Mouse (Mus musculus): ENCODE data around the gene Usp11. TPM values are rescaled to one million over a fixed set of nuclear protein-coding genes. Genes with fewer than 3 reads are reported as not detected.

Usp11 gene
- 105 and 110 TPM in 2 replicates for polyA plus RNA-seq (2015; fragmentation: Nextera tagmentation; extraction: Ambion mirVana)

DNA sequence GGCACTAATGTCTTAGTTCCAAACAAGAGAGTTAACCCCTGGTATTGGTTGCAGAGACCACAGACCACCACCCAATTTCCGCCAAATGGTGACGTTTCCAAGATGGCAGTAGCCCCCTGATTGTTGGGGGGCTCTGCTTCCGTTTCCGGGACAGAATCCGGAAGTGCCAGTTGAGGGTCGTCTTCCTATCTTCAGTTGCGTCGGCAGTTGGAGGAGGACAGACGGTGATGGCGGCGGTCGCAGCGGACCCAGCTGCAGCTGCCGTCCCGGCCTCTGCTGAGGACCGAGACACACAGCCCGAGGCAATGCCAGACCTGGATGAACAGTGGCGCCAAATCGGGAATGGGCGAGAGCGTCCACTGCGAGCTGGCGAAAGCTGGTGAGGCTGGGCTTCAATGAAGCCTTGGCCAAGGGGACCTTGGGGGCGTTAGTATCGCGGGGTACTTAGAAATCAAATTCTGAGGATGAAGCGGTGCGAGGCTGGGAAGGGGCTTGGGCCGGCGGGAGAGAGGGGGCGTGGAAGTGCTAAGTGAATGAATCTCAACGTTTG, at the start of gene Usp11:
Gene Usp11 (plus strand): TSS at position 166 of the 550 bp plus-strand sequence.
- no peaks in the 10 kb centered on the region for H3K27me3 ChIP-seq (replicated peaks)
- no peaks in the 10 kb centered on the region for H3K4me1 ChIP-seq
- 26% methylated on average over 32 of the region's 32 CpGs for WGBS
- peak within 1 kb of the TSS; percentile 68 for H3K4me3 ChIP-seq
- no peaks in the 10 kb centered on the region for H3K36me3 ChIP-seq (replicated peaks)
- peak; percentile 91 for ATAC-seq (replicated peaks)
- peak within 1 kb of the TSS; percentile 88 for H3K27ac ChIP-seq
- H3K9me3 ChIP-seq = no peaks in the 10 kb centered on the region
- peak within 1 kb of the TSS; percentile 48 for H3K4me2 ChIP-seq
- peak within 1 kb of the TSS; percentile 67 for H3K9ac ChIP-seq

DNA sequence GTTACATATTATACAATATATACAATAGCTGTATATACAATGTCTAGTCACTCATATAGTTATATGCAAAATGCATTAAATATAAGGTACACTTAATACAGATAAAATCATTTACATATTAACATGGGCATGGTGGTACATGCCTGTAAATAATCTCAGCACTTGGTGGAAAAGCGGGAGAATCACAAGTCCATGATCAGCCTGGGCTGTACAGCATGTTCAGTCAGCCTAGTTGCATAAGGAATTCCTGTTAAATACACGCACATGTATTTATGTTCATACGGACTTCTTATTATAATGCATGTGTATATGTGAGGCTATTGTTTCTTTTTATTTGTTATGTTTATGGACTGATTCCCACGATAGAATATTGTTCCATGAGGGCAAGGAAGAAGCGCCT, 46.1 kb upstream of the Usp11 start:
- Histone ChIP-seq H3K27ac (no peak overlapping the region), H3K9ac (no peak overlapping the region; the same call in 1 of the 2 replicates), H3K4me1 (peaks cover 5% of the 10 kb centered on the region; the same call in 1 of the 2 replicates), H3K27me3 (replicated peaks) (no peaks in the 10 kb centered on the region), H3K36me3 (replicated peaks) (no peaks in the 10 kb centered on the region), H3K4me3 (peak overlapping the region; percentile 49), H3K4me2 (peak overlapping the region; percentile 65), H3K9me3 (no peaks in the 10 kb centered on the region)
- 34% methylated on average over 5 of the region's 5 CpGs for WGBS
- peak; percentile 13; the same call in 1 of the 2 replicates for ATAC-seq (replicated peaks)

- Histone ChIP-seq H3K4me1 (peaks cover 5% of the 10 kb centered on the region; the same call in 1 of the 2 replicates), H3K4me3 (peak within 1 kb of the TSS; percentile 49), H3K9me3 (no peaks in the 10 kb centered on the region), H3K27ac (peak within 1 kb of the TSS; percentile 53), H3K27me3 (replicated peaks) (no peaks in the 10 kb centered on the region), H3K4me2 (peak within 1 kb of the TSS; percentile 65), H3K36me3 (replicated peaks) (no peaks in the 10 kb centered on the region), H3K9ac (peak within 1 kb of the TSS; percentile 32)
- 21% methylated on average over 27 of the region's 27 CpGs for whole genome bisulfite sequencing
- ATAC-seq (replicated peaks) = peak; percentile 82
These were observed 45.6 kb upstream of the Usp11 start, which contains the start of gene Uba1 for GRCm38 (mm10) chrX:20658026-20658652. Gene Uba1, plus strand, starts transcription at chrX:20658326.

GRCm38 (mm10) chrX:20658891-20659406, 44.8 kb upstream of the Usp11 start:
- H3K4me1 ChIP-seq = peaks cover 5% of the 10 kb centered on the region; the same call in 1 of the 2 replicates
- WGBS = 17% methylated on average over 24 of the region's 24 CpGs
- no peaks in the 10 kb centered on the region for H3K9me3 ChIP-seq
- peak overlapping the region; percentile 65 for H3K4me2 ChIP-seq
- H3K36me3 ChIP-seq (replicated peaks) = no peaks in the 10 kb centered on the region
- H3K9ac ChIP-seq = 0 out of 2 replicates have a peak overlapping the region, but pooled peaks have one; percentile 9
- H3K27me3 ChIP-seq (replicated peaks) = no peaks in the 10 kb centered on the region
- no peak overlapping the region for H3K27ac ChIP-seq
- no peak for ATAC-seq (replicated peaks)
- H3K4me3 ChIP-seq = peak overlapping the region; percentile 49

DNA sequence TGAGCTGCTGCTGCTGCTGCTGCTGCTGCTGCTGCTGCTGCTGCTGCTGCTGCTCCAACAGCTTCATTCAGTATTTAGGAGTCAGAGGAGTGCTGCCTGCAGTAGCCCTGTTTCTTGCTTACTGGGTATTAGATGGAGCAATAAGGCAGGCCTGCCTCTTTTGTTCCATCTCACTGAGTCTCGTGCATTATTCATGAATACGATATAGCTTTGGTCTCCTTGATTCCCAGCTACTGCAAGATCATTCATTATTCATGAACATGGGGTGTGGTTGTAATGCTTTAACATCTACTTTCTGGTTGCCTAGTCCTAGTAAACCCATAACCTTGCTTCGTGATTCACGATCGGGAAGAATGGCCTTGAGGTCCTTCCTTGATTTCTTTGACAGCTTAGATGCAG, 41.4 kb upstream of the Usp11 start:
- Histone ChIP-seq H3K9ac (0 out of 2 replicates have a peak overlapping the region, but pooled peaks have one; percentile 17), H3K4me1 (peaks cover 36% of the 10 kb centered on the region), H3K36me3 (replicated peaks) (no peaks in the 10 kb centered on the region), H3K4me3 (peak overlapping the region; percentile 61), H3K9me3 (no peaks in the 10 kb centered on the region), H3K27ac (peak overlapping the region; percentile 91), H3K27me3 (replicated peaks) (no peaks in the 10 kb centered on the region), H3K4me2 (peak overlapping the region; percentile 34)
- 26% methylated on average over 5 of the region's 5 CpGs for WGBS
- ATAC-seq (replicated peaks) = peak; percentile 79

DNA sequence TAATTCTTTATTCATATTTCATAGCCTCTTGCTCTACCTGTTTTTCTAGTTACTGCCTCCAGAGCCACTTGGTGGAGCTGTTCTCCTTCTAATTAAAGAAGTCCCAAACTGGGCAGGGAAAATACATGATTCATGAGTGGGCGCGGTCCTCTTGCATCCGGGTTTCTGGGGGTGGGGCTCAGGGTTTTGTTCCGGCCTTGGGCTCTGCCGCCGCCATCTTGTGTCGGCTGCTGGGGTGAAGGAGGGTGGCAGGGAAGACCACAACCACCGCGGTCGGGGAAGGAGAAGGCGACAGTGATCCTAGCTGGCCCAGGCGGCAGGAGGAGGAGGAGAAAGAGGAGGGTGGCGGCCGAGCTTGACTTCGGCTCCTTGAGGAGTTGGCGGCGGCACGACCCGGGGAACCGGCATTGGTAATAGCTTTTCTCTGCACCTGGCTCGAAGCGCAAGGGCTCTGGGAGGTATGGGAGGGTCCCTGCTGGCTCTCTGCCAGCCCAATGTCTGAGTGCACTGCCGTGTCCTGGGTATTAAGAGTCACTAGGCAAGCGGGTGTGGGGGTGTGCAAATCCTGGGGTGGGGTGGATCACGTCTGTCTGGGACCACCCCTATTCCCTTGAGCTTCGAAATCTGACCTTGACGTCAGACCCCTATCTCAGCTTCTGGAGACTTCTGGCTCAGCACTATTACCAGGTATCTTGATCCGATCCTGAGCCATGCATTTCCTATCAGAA, 40.8 kb upstream of the Usp11 start:
- WGBS = 22% methylated on average over 27 of the region's 28 CpGs
- Histone ChIP-seq H3K27ac (peak overlapping the region; percentile 91), H3K27me3 (replicated peaks) (no peaks in the 10 kb centered on the region)

GRCm38 (mm10) chrX:20663444-20663790, 40.3 kb upstream of the Usp11 start:
- H3K27ac ChIP-seq = peak overlapping the region; percentile 91
- H3K4me2 ChIP-seq = peak overlapping the region; percentile 53
- H3K9me3 ChIP-seq = no peaks in the 10 kb centered on the region
- 21% methylated on average over 9 of the region's 9 CpGs for WGBS
- peak overlapping the region; percentile 61 for H3K4me3 ChIP-seq
- no peaks in the 10 kb centered on the region for H3K36me3 ChIP-seq (replicated peaks)
- no peaks in the 10 kb centered on the region for H3K27me3 ChIP-seq (replicated peaks)
- ATAC-seq (replicated peaks) = peak; percentile 11; the same call in 1 of the 2 replicates
- peaks cover 36% of the 10 kb centered on the region for H3K4me1 ChIP-seq
- H3K9ac ChIP-seq = peak overlapping the region; percentile 76

More for the DNA sequence above, 40.8 kb upstream of the Usp11 start:
- peak overlapping the region; percentile 53 for H3K4me2 ChIP-seq
- H3K9me3 ChIP-seq = no peaks in the 10 kb centered on the region
- peak overlapping the region; percentile 61 for H3K4me3 ChIP-seq
- peak; percentile 91 for ATAC-seq (replicated peaks)
- peak overlapping the region; percentile 76 for H3K9ac ChIP-seq
- peaks cover 36% of the 10 kb centered on the region for H3K4me1 ChIP-seq
- no peaks in the 10 kb centered on the region for H3K36me3 ChIP-seq (replicated peaks)

DNA sequence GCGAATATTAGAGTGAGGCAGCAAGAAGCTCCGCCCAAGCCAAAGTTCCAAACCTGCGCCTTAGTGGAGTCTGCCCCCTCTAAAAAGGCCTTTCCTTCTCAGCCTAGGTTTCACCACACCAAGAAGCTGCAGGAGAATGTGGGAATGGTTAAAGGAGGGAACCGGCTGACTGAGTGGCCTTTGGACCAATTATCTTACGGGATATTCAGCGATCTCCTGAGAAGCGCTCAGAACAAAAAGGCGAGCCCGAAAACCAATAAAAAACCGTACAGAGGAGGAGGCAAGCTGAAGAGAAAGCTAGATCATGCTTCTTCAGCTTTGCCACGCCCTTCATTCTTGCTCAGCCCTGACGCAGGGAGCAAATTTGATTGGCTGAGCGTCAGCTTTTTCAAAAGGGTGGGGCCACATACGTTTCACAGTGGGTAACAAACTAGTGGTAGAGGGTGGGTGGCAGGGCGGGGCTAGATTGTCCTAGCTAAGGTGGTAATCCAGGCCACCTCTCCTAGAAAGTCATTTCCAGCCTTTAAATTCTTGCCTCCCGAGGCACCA, 16.1 kb upstream of the Usp11 start, which contains the start of gene Cdk16:
Gene Cdk16 (plus strand): TSS at position 436 of the 549 bp plus-strand sequence.
- Histone ChIP-seq H3K4me2 (peak within 1 kb of the TSS; percentile 62), H3K27me3 (replicated peaks) (no peaks in the 10 kb centered on the region), H3K9ac (peak within 1 kb of the TSS; percentile 74), H3K27ac (peak within 1 kb of the TSS; percentile 92), H3K9me3 (no peaks in the 10 kb centered on the region), H3K4me1 (peaks cover 21% of the 10 kb centered on the region), H3K4me3 (peak within 1 kb of the TSS; percentile 58), H3K36me3 (replicated peaks) (peaks cover 3% of the 10 kb centered on the region; the same call in 1 of the 2 replicates)
- 27% methylated on average over 16 of the region's 16 CpGs for WGBS
- peak; percentile 96 for ATAC-seq (replicated peaks)

DNA sequence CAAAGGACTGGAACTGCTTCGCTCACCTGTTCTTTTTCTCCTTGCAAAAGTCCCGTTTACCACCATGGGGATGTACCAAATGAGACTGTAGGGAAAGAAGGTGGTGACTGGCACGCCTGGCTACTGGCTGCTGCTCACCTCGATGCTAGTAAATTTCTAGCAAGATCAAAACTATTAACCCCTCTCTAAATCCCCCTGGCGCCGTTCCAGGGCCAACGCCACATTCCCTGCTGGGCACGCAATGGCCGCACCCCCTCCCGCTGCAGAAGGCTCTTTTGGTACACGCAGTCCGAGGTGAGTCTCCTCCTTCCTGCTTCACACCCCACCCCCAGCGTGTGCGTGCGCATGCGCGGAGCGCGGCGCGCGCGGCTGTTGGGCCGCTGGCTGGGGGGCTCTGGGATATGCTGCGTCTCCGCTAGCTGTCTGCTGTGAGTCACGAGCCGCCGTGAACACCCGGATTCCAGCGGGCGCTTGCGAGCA, 15.6 kb upstream of the Usp11 start:
- 21% methylated on average over 33 of the region's 33 CpGs for WGBS
- no peaks in the 10 kb centered on the region for H3K27me3 ChIP-seq (replicated peaks)
- peaks cover 21% of the 10 kb centered on the region for H3K4me1 ChIP-seq
- ATAC-seq (replicated peaks) = peak; percentile 94
- peak overlapping the region; percentile 58 for H3K4me3 ChIP-seq
- H3K36me3 ChIP-seq (replicated peaks) = no peaks in the 10 kb centered on the region; the same call in 1 of the 2 replicates
- peak overlapping the region; percentile 62 for H3K4me2 ChIP-seq
- H3K9ac ChIP-seq = peak overlapping the region; percentile 74
- no peaks in the 10 kb centered on the region for H3K9me3 ChIP-seq
- H3K27ac ChIP-seq = peak overlapping the region; percentile 92

DNA sequence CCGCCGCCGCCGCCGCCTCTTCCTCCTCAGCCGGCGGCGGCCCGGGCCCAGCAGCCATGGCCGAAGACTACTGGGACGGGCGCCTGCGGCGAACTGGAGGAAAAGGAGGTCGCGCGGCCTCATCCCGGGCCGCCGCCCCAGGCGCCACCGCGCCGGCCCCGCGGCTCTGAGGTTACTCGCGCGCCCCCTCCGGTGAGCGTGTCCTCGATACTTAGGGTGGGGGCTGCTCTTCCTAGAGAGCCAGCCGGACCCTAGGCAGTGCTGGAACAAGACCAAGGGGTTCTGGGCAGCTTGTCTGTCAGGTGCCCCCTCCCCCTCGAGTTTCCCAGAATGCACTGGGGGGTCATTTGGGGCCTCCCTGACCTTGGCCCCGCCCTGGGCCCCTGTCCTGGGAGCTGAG, 15.1 kb upstream of the Usp11 start:
- Histone ChIP-seq H3K36me3 (replicated peaks) (no peaks in the 10 kb centered on the region; the same call in 1 of the 2 replicates), H3K4me1 (peaks cover 21% of the 10 kb centered on the region), H3K9ac (peak overlapping the region; percentile 74), H3K4me3 (peak overlapping the region; percentile 58), H3K4me2 (peak overlapping the region; percentile 62), H3K9me3 (no peaks in the 10 kb centered on the region), H3K27ac (peak overlapping the region; percentile 92), H3K27me3 (replicated peaks) (no peaks in the 10 kb centered on the region)
- ATAC-seq (replicated peaks) = peak; percentile 55
- 20% methylated on average over 22 of the region's 35 CpGs for WGBS

GRCm38 (mm10) chrX:20691566-20691965, 12.1 kb upstream of the Usp11 start:
- Histone ChIP-seq H3K4me1 (peaks cover 21% of the 10 kb centered on the region), H3K9ac (no peak overlapping the region), H3K4me3 (no peak overlapping the region), H3K4me2 (no peak overlapping the region), H3K27me3 (replicated peaks) (no peaks in the 10 kb centered on the region), H3K9me3 (no peaks in the 10 kb centered on the region), H3K27ac (no peak overlapping the region), H3K36me3 (replicated peaks) (no peaks in the 10 kb centered on the region)
- WGBS = 75% methylated on average over 3 of the region's 3 CpGs
- no peak for ATAC-seq (replicated peaks)
